Mouse (Mus musculus): Measurements from ENCODE around the gene Sept6.

Sept6 gene

DNA sequence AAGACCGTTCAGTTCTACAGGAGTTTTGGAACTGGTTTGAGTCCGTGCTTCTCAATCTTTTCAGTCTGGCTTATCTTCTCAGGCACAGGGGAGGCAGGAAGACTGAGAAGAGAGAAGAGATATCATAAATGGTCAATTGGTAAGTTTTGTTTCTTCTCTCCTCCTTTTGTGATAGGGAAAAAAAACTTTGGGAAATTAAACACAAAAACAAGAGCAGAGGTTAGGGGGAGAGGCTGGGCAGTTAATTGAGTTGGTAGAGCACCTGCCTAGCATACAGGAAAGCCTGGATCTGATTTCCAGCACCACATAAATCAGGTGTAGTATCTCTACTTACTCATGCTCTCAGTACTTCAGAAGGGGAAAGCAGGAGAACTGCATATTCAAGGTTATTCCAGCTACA, at the start of gene Sept6:
Sept6 (minus strand) TSS at position 101 of the 400 bp plus-strand sequence.
- DNase-seq, result no peak

DNA sequence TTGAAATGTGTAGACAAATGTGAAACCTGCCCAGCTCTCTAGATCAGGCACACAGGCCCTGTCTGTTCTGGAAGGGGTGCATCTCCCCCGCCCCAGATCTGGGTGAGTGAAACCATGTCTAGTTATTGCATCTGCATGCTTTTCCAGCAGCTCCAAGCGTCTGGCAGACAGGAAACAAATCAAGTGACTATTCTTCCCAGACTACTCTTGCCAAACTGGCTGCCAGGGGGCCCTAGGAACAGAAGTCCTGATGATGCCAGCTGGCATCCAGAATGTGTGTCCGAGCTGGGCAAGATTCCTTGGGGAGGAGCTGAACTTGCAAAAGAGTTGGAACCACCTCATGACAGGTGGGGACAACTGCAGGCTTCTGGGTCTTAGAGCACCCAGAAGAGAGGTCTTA, 36.8 kb upstream of the Sept6 start:
- DNase-seq, result no peak

DNA sequence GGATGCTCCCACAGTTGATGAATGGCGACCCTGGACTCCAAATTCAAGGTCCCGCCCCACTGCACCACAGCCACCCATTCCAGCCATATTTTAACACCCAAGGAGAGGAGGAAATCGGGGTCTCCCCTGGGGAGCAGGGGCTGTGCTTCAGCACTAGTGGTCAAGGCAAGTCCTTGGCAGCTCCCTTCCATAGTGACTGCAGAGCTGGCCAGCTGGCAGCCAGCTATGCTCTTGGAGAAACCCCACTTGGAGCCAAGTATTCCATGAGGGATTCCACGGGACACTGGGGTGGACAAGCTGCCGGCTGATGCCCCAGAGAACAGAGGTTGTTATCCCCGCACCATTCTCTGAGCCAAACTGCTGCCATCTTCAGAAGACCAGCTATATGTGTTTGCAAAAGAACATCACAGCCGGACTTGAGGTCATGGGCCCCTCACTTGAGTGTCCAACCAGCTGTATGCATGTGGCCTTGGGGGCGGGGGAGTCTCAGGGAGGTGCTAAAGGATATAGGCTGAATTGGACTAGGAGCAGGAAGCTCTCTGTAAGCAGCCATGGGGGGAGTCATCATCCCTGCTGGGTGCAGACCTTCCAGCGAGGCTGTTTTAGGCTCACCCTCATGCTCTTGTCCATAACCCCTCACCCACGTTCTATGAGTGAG, 32.2 kb upstream of the Sept6 start:
- no peak for DNase-seq

DNA sequence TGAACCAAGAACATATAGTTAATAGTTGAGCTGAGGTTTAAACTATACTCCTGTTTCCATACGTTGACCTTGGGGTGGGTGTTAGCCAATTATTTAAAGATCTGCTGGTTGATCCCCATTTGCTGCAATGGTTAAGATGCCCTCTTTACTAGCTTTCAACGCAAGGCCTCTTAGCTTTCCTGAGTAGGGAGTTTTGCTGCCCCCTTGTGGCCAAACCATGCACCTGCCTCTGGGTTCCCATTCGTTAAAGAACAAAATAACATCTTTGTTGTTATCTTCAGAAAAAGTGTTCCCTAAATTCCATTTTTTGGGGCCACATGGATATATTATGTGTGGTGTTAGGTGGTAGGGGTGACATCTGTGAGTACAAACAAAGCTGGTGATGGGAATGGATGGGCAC, 31.1 kb upstream of the Sept6 start:
- DNase-seq, result peak; percentile 35 to 79

DNA sequence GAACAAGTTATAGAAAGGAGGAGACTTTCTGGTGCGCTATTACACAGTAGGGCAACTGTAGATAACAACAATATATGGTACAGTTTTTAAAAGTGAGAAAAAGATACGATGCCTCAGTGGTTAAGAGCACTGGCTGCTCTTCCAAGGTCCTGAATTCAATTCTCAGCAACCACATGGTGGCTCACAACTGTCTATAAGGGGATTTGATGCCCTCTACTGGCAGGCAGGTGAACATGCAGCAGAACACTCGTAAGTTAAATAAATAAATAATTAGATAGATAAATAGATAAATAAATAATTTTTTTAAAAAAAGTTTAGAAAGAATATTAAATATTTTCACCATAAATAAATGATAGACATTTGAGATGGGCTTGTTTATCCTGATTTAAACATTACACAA, 27.5 kb upstream of the Sept6 start:
- no peak for DNase-seq

DNA sequence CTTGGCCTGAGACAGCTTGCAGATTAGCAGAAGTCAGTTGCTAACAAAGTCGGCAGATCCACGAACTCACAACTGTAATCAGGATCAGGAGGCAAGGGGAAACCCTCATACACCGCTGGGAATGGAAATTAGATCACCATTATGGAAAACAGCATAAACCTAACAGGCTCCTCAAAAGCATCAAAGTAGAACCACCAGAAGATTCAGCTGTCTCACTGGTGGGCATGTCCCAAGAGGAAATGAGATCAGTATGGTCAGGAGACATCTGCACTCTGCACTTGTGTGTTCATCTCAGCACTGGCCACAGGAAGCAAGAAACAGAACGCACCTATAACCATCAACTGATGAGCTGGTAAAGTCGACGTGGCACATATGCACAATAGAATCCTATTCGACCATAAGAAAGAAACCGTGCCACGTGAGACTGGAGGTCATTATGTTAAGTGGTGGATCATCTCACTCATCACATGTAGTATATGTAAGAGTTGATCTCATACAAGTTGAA, 26.6 kb upstream of the Sept6 start:
- DNase-seq, result no peak

DNA sequence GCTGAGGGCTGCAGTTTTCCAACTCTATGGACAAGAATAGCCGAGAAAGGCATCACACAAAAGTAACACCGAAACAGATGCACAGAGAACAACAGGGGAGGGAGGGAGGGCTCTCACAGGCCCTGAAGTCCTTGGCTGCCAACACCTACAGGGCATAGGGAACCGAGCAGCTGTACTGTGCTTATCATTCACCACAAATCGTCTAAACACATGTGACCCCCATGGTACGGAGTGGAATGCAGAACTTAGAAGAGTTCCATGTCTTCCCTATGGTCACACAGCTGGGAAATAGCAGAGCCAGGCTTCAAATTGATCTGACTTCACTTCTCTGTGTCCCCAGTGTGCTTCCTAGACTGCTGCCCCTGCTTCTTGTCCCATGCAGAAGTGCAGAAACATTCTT, 22.3 kb upstream of the Sept6 start:
- no peak for DNase-seq

DNA sequence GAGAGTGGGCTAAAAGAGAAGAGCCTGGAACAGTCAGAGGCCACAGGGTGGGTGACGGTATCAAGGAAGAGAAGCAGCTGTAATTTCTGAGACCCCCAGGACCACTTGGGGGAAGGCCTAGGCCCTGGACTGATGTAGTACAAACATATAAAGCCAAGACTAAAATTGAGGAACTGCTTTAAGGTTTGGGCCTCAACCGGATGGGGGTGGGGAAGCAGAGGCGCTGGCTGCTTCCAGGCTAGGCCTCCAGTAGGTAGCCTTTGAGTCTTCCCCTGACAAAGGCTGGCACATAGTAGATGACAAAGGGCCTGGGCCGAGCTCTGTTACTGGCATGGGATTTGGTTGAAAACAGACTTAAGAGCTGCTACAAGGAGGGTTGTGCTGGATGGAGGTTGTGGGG, 555 bp downstream of the Sept6 start:
- DNase-seq, result no peak

DNA sequence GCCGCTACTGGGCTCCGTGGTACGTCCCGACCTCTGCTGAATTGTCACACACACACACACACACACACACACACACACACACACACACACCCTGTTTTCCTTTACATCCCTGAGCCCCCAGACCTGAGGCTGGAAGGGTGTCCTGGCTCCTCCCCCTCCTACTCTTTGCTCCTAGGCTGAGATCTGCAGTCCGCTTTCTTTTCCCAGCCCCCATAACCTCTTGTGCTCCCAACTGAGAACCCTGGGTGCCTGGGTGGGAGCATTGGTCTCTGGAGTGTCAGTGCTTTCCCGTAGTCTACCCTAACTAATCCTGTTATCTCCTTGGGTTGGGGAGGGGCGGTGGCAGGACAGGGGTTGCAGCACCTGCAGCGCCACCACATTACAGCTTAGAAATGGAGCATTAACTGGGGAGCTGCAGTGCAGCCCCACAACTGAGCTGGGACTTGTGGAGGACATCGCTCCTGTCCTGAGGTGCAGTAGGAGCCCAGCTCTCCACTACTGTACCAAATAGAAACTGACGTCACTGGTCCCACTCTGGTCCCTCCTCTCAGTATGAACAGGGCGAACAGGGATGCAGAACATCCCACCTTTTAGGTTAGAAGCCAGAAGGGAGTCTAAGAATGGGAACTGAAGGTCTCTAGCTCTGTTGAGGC, 1.7 kb downstream of the Sept6 start:
- peak in 1 of 2 experiments; percentile 3 for DNase-seq

DNA sequence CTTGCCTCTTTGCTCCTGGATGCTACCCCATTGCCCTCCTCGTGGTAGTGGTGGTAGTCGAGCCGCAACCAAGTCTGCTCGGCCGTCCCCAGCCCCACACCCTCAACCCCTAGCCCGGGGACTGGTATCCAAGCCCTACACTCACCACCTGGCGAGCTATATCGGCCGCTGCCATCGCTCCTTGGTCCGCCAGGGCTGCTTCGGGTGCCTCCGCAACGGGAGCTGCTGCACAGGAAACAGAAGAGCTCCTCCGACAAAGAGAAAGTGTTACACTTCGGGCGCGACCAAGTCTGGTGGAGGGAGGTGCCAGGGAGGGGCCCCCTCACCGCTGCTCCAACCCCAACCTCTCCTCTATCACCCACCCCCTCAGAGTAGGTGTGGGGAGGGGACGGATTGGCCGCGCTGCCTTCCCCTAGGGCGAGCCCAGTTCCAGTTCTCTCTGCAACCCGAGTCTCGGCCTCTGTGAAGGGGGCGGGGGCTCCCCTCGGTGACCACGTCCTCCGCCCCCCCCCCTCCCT, 2.3 kb downstream of the Sept6 start:
- peak; percentile 58 to 62 for DNase-seq

DNA sequence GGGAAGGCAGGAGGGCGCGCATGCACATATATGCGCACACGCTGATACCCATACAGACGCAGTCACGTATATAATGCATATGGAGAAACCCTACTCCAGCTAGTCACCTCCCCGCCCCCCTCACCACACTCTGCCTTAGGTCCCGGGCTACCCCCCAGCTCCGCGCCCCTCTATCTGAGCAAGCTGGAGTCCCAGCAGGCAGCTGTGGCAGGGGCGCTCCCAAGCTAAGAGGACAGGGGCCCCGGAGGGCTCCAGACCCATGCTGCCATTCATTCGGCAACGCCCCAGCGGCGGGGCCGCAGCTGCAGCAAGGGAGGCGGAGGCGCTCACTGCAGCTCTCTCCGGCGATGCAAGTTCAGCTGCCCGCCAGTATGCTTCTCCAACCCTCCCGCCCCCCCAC, 2.8 kb downstream of the Sept6 start:
- peak in 1 of 2 experiments; percentile 21 for DNase-seq

DNA sequence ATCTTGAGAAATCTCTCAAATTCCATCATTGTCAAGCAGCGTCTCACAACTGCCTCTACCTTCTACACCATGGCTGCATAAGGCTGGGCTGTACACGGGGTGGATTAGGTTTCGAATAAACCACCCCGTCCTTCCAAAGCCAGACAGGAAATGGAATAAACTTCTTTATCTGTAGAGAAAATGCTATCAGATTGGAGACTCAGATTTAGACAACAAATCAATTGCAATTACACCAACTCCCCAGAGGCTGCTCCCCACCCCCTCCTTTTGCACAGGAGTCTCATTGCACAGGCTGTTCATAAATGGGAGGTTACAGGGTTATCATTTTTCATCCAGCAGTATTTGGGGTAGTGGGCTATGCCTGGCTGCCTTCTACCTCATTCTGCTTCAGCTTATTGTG, 3.7 kb downstream of the Sept6 start:
- DNase-seq, result no peak

DNA sequence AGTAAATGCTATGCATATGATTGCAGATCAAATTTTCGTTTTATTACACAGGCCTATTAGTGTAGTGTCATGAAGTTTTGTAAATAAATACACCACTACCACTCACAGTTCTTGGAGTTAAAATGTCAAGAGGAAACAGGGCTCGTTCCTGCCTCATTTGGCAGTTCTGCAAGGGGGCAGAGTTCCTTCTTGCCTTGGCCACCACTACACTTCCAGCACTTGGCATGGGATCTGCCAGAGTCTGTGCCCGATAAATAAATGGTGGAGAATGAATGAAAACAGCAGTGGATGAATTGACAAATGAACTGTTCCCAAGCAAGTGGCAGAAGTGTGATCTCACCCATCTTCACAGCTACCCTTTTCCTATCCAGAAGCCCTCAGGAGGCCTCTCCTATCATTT, 6.6 kb downstream of the Sept6 start:
- no peak for DNase-seq

DNA sequence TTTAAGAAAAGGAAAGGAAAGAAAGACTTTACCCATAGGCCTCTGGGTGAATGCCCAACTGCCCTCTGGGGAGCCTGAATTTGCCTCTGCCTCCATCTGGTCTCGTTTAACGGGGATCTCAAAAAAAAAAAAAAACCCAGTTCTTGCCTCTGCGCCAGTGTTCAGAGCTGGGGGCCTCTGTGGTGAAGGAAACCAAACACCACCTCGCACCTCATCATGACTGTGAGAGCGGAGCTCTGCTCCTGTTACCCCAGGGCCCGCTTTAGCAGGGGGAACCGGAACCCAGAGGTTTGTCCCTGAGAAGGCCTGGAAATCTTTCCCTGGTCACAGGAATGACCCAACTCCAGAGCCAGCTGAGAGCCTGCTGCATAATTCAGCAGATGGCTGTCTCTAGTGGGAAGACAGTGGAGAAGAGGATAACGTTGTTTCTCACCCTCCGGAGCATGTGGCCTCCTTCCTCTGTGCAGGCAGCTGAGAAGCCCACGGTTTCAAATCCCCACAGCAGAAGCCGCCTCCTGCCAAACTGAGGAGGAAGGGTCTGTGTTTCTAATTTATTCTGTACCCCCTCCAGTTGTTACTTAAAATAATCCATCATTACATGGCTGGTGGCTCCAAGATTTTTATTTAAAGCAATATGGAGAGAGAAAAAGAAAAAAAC, 7.8 kb downstream of the Sept6 start:
- no peak for DNase-seq

DNA sequence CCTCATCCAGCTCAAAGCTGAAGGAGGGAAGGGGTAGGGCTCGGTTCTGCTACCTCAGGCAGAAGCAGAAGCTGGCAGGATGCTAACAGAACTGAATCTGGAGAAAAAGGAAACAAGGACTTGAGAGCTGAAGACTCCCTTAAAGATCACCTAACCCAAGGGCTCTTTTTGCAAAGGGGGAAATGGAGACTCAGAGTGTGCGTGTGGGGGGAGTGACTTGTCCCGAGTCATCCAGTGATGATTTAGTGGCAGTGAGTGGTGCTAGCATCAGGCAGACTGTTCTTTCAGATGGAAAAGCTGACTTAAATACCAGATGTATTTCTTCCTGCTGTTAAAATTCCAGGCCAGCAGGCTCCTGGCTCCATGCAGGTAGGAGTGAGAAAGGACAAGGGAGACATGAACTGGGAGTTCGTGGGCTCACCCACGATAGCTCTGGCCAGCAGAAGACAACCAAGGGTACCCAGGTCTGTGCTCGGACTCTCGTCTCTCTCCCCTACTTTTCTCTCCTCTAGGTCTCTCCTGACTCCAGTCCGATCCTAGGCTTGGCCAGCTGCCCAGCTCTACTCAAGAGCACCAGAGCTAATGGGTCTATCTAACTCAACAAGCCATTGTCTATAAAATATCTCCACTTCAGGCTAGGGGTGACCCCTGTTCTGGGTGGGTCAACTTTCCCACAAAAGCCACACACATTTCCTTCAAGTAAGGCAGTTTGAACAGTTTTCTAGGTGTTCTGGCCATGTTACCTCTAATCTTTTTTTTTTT, 8.5 kb downstream of the Sept6 start:
- peak; percentile 13 to 44 for DNase-seq

DNA sequence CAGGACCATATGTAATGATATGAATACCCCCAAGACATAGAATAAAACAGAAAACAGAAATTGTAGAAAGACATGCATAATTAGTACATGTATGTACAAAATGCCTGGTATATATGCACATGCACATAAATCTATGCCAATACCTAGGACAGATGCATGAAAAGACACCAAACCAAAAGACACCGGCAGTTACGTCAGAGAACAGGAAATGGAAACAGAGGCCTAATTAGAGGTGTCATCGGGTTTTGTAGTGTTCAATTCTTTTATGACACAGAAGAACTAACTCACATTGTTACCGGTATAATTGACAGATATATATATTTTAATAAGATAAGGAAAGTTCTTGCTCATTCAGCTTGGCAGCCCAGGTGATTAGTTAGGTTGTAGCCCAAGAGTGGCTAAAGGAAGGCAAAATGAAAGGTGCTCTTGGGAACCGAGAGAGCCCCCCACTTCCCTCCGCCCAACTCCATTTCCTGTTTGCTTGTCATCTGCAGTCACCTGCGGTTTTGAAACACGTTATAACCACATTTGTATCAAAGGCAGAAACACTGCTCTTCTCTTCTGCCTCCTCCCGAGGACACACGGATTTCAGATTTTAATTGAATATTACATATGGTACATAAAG, 10.9 kb downstream of the Sept6 start:
- no peak for DNase-seq

DNA sequence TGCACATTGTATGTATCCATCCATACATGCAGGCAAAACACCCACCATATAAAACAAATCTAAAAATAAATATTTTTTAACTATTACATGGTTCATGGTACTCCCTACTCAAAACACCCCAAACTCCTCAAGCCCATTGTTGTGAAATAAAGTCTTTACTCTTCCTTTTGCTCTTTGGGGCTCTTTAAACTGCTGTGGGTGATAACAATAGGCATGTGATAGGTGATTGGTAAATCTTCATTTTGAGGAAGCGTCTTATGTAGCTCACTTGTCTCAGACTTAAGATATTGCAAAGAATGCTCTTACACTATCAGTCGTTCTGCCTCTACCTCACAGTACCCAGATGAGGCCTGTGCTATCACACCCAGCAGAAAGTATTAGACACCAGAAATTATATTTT, 13.7 kb downstream of the Sept6 start:
- no peak for DNase-seq

DNA sequence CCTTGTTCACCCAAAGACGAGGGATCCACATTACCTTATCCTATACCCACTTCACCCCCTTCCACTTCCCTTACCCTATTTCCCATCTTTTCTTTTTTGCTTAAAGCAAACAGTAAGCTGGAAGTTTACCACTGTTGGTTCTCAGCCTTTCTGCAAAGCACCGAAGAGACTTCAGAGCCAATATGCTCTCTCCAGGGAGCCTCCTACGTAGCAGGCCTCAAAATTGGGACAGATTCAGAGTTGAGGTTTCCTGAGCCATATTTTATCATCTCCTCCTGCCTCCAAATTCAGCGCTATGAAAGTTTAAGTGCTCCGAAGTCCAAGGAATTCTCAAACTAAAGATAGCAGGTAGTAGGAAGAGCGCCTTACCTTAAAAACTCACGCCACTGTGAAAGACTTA, 14.6 kb downstream of the Sept6 start:
- no peak for DNase-seq

DNA sequence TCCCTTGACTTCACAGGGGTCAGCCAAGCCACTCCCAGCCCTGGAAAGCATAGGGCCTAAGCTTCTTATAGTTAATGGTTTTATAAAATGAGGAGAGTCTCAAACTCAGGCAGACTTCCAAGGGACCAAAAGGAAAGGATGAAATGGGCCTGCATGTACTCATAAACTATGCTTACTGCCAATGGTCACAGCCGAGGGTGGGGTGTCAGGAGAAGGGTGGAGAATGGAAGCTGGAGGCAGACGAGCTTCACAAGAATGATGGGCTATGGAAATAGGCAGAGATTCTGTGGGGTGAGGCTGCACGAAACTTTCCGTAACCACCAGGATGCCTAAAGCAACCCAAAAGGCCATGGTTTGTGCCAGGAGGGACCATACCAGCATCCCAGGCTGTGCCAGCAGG, 15.3 kb downstream of the Sept6 start:
- no peak for DNase-seq

DNA sequence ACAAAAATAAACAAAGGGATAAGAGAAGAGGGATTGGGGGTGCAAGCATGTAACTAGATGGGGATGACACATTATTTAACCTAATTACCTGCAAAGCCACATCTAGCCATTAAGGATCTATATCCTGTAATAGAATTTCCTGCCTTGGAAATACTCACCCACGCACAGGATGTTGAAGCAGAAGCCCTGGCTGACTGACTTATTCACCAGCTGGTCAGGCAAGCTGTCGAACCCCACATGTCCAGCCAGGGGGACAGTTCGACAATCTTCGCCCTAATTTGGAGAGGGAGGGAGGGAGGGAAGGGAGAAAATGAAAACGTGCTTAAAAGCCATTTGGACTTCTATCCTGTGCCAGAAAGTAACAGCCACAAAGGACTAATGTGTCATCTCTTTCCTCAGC, 16.7 kb downstream of the Sept6 start:
- no peak for DNase-seq

DNA sequence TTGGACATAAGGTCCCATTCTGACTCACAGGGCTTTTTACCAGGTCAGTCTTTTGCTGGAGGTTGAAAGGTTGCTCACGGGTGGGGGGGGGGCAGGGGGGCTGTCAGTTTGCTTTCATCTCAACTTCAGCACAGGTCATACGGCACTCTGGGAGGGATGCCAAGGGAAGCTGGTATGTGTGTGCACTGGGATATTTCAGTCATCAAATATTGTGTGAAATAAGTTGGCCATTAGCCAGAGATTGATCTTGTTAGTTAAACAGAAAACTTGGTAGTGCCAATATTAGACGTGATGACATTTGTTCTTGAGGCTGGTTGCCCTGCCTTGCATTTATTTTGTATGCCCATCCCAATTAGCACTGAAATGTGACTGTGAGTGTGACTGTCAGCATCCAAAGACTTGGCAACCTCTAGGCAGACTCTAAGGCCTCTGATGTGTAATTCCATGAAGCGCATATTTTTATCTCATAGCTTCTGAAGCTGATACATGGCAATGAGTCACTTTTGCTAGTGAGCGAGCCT, 18.6 kb downstream of the Sept6 start:
- DNase-seq, result no peak

DNA sequence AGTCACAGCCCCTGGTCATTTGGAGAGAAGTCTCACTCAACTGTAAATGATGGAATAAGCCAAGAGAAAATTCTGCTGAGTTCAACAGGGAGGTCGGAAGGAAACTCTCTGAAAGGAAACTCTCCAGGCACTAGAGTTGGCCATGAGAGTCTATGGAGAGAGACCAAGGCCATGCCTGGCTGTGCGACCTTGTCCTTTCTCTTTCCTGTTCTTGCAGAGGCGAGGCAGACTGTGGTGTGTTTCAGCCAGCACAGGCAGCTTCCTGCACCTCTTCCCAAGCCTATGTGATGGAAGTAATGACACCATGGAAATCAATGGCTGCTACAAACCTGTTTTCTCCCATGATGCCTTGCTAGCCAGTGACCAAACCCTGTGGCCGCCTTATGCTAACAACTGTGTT, 20.4 kb downstream of the Sept6 start:
- DNase-seq, result no peak
